Mouse (Mus musculus) hindbrain, postnatal 0 days (tissue): ENCODE measurements at regions not wholly inside any gene's neighbourhood (a gene's known extent, or its start where the extent isn't known, plus 50 kb on each side); places are given as distances from the start of the nearest gene placed in this dataset.

Experiments used
- ATAC-seq: fragments of 200-750 bp; cut with Nextera tagmentation; 2 replicates; pipeline ENCODE4 v1.8.0; 2017; ENCODE audit warnings: mild to moderate bottlenecking, moderate TSS enrichment, moderate library complexity
- DNase-seq: peaks from one replicate; pipeline ENCODE4 v3.0.0-alpha.2; 2015; ENCODE audit warnings: low spot score
- H3K27ac ChIP-seq: fragments of 300-500 bp; sonication (generic); 2 replicates; pipeline ENCODE4 v1.5.1; 2014; ENCODE audit warnings: mild to moderate bottlenecking
- H3K27me3 ChIP-seq: fragments of 300-500 bp; sonication (generic); 2 replicates; pipeline ENCODE4 v1.6.1; 2014; ENCODE audit warnings: low read length, mixed read lengths; ENCODE audit not compliant: insufficient read depth
- H3K36me3 ChIP-seq: fragments of 300-500 bp; sonication (generic); 2 replicates; pipeline ENCODE4 v1.6.1; 2014; ENCODE audit warnings: low read length, mixed read lengths; ENCODE audit not compliant: insufficient read depth
- H3K4me1 ChIP-seq: fragments of 300-500 bp; sonication (generic); 2 replicates; pipeline ENCODE4 v1.6.1; 2014; ENCODE audit warnings: antibody characterized with exemption, low read length, mixed read lengths; ENCODE audit not compliant: insufficient read depth
- H3K4me2 ChIP-seq: fragments of 300-500 bp; sonication (generic); 2 replicates; pipeline ENCODE4 v1.6.1; 2014; ENCODE audit warnings: low read depth, mild to moderate bottlenecking, low read length, moderate library complexity, mixed read lengths
- H3K4me3 ChIP-seq: fragments of 300-500 bp; sonication (generic); 2 replicates; pipeline ENCODE4 v1.5.1; 2014; ENCODE audit warnings: low read length
- H3K9ac ChIP-seq: fragments of 300-500 bp; sonication (generic); replicated peaks from 2 replicates; pipeline ENCODE4 v1.6.1; 2014; ENCODE audit warnings: mild to moderate bottlenecking, low read length, moderate library complexity, mixed read lengths
- H3K9me3 ChIP-seq: fragments of 300-500 bp; sonication (generic); 2 replicates; pipeline ENCODE4 v1.6.1; 2016; ENCODE audit warnings: low read length, mixed read lengths
- CTCF ChIP-seq: IDR thresholded peaks from 2 replicates; pipeline ENCODE4 v1.5.1; 2016; ENCODE audit warnings: antibody characterized with exemption, control low read depth, low read depth
- WGBS: fragments of 180-500 bp; shearing (Covaris S2); extraction: QIAGEN DNeasy Blood & Tissue Kit; methylation state at CpG from one replicate; pipeline ENCODE4 v1.1.7; 2014; 5-methylcytosine and 5-hydroxymethylcytosine counted together

DNA sequence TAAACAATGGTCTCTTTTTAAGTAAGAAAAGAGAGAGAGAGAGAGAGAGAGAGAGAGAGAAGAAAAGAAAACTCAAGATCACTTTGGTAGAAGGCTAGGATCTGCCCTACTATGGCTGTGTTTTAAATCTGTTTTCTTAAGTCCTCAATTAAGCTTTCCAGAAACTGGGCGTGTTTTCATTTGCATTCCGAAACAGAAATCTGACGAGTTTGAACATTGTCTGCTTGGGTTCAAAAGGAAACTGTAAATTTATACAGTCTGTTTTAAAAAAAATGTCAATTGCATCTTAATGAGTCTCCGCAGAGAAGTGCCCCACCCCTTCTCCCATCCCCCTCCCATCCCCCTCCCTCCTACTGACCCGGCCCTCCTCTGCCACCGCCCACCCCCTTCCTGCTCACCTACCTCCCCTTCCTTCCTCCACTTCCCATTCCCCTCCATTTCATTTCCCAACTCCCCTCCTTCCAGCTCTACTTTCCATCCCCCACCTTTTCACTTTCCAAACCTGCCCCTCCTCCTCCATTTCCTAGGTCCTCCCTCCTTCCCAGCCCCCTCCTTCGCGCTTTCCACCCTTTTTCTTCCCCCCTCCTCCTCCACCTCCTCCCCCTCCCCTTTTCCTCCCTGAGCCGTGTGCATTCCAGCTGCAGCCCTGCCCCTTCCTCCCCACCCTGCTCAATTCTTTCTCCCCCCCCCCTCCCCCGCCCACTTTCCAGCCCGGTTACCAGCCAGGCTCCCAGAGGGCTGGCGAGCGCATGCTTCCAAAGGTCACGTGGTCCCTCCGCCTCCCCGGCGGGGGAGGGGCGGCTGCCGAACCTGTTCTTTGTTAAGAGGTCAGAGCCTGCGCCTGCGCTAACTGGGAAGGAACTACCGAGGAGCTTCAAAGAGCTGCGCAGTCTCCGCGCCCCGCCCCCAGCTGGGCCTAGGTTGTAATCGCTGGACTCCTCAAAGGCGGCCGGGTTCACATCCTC, 77.7 kb upstream of the Tbl1x start:
- peak overlapping the region; percentile 14; the same call in 1 of the 2 replicates for H3K4me3 ChIP-seq
- H3K4me2 ChIP-seq: peak overlapping the region; percentile 45
- no peaks in the 10 kb centered on the region for H3K27me3 ChIP-seq
- H3K9ac ChIP-seq: no peak overlapping the region
- WGBS: 24% methylated on average over 29 of the region's 29 CpGs
- peak; percentile 19; the same call in 1 of the 2 replicates for TF ChIP-seq CTCF
- ATAC-seq (peak; percentile 98), DNase-seq (peak; percentile 97)
- H3K27ac ChIP-seq: peak overlapping the region; percentile 51; the same call in 1 of the 2 replicates
- H3K9me3 ChIP-seq: no peaks in the 10 kb centered on the region
- no peaks in the 10 kb centered on the region for H3K36me3 ChIP-seq
- H3K4me1 ChIP-seq: no peaks in the 10 kb centered on the region

- peak overlapping the region; percentile 51; the same call in 1 of the 2 replicates for H3K27ac ChIP-seq
- no peaks in the 10 kb centered on the region for H3K36me3 ChIP-seq
- DNase-seq (no peak), ATAC-seq (peak; percentile 61)
- H3K9me3 ChIP-seq: no peaks in the 10 kb centered on the region
- WGBS: 37% methylated on average over 3 of the region's 3 CpGs
- no peaks in the 10 kb centered on the region for H3K27me3 ChIP-seq
- H3K4me3 ChIP-seq: peak overlapping the region; percentile 14; the same call in 1 of the 2 replicates
- H3K4me2 ChIP-seq: peak overlapping the region; percentile 45
- TF ChIP-seq CTCF: no peak
- H3K4me1 ChIP-seq: no peaks in the 10 kb centered on the region
- H3K9ac ChIP-seq: no peak overlapping the region
Measured at GRCm38 (mm10) chrX:77433811-77434192, 77.0 kb upstream of the Tbl1x start.

DNA sequence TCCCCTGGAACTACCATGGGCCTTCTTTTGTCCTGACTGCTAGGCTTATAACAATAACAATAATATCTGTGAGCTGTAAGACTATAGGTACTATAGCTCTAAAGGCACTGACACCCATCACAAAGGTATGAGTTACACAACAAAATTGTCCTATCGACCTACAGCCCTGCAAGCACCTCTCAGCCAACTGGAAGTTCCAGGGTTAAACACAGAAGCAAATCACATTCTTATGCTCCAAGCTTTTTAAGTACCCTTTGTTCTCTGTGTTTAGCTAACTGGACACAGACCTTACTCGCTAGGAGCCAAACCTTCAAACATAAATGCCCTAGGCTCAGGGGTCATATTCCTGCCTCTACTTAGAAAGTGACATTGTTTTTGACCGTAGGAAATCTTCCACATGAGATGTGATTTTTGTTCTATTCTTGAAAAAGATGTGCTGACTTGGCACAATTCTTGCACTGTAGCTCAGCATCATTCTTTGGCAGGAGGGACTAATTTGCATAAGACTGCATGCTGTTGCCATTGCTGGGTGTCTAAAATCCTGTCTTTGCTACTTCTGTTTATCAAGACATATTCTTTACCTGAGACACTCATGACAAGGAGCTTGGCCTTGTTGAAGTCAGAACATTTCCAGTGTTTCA, 66.8 kb upstream of the Tbl1x start:
- no peak overlapping the region for H3K9ac ChIP-seq
- WGBS: 38% methylated on average over 3 of the region's 3 CpGs
- no peaks in the 10 kb centered on the region for H3K9me3 ChIP-seq
- no peak overlapping the region for H3K27ac ChIP-seq
- H3K27me3 ChIP-seq: no peaks in the 10 kb centered on the region
- peak; percentile 18 for DNase-seq
- TF ChIP-seq CTCF: no peak
- ATAC-seq: no peak
- no peaks in the 10 kb centered on the region for H3K4me1 ChIP-seq
- H3K4me3 ChIP-seq: no peak overlapping the region
- no peaks in the 10 kb centered on the region for H3K36me3 ChIP-seq
- no peak overlapping the region for H3K4me2 ChIP-seq

GRCm38 (mm10) chrX:77446755-77447154, 64.1 kb upstream of the Tbl1x start:
- no peak for ATAC-seq
- Histone ChIP-seq H3K4me1 (no peaks in the 10 kb centered on the region), H3K9ac (no peak overlapping the region), H3K27ac (no peak overlapping the region), H3K9me3 (no peaks in the 10 kb centered on the region), H3K4me2 (no peak overlapping the region), H3K36me3 (no peaks in the 10 kb centered on the region), H3K4me3 (no peak overlapping the region), H3K27me3 (no peaks in the 10 kb centered on the region)
- DNase-seq: no peak
- no peak for TF ChIP-seq CTCF
- 72% methylated on average over 3 of the region's 3 CpGs for WGBS

DNA sequence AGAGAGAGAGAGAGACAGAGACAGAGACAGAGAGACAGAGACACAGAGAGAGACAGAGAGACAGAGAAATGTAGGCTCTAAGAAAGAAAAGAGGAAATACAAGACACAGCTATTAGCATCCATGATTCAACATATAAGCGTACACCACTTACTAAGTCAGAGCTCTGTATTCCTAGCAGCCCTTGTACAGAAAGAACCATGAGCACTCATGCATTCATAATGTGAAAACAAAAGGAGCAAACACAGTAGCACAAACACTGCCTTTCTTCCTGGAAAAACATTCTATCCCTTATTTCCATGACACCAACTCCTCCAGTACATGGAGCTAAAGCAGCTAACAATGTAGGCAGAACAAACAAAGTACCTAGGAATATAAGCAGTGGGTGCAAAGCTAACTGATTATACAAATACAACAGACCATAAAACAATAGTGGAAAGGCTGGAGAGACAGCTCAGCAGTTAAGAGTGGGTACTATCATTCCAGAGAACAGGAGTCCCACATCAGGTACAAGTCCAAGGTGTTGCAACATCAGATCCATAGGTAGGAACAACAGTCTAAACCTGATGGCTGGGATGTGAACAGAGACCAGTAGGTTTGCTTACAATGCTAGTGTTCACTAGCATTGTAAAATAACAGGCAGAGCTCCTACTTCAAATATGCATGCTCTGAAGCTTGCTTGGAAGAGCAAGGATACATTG, 58.7 kb upstream of the Tbl1x start:
- no peak for TF ChIP-seq CTCF
- Histone ChIP-seq H3K27me3 (no peaks in the 10 kb centered on the region), H3K9me3 (no peaks in the 10 kb centered on the region), H3K4me3 (no peak overlapping the region), H3K36me3 (no peaks in the 10 kb centered on the region), H3K27ac (no peak overlapping the region), H3K4me2 (no peak overlapping the region), H3K4me1 (no peaks in the 10 kb centered on the region), H3K9ac (no peak overlapping the region)
- ATAC-seq: no peak
- WGBS: 40% methylated on average over 1 of the region's 1 CpGs
- DNase-seq: peak; percentile 19
